Mouse (Mus musculus) CD4-positive, CD25-positive, alpha-beta regulatory T cell, adult 4 months (primary cell): Measurements from ENCODE around the gene Cfd. TPM values are rescaled to one million over a fixed set of nuclear protein-coding genes. Genes with fewer than 3 reads are reported as not detected.

Source experiments
- ATAC-seq: one replicate; pipeline ENCODE4 v1.8.0; 2017
- polyA plus RNA-seq, 2 experiments: library from polyadenylated mRNA; unstranded; fragments of 100-300 nt; shearing (Covaris generic); gene quantifications; one replicate each; pipeline ENCODE4 v1.2.1; 2017

Cfd gene
- polyA plus RNA-seq, 2 experiments from 2014 or later = not detected

- no peak for ATAC-seq
Measured at GRCm38 (mm10) chr10:79934272-79934721, 43.6 kb downstream of the Cfd start.

- ATAC-seq = no peak
Measured at GRCm38 (mm10) chr10:79934794-79935569, 44.3 kb downstream of the Cfd start.

GRCm38 (mm10) chr10:79936284-79936910 lies 45.7 kb downstream of the Cfd start:
- no peak for ATAC-seq

DNA sequence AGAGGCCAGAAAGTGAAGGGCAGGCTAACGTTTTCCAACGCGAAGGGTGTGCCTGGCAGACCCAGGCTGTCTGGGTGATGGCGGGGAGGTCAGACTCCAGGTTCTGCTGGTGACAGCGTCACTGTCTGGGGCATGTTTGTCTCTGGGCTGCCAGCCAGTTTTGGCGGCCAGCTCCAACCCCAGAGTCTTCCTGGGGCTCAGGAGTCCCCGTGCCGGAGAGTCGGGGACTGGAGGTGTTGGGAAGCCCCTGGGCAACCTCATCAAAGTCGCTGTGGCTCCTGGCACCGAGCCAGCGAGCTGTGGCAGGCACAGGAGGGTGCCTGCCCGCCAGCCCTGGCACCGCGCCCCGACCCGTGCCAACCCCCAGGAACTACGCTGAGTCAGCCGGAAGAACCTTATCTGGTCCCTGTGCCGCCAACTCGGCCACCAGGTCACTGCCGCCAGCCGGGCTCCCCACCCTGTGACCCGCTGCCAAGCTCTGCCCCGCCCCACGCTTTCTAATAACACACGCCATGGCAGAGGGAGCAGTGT lies 46.3 kb downstream of the Cfd start:
- peak; percentile 90 for ATAC-seq

DNA sequence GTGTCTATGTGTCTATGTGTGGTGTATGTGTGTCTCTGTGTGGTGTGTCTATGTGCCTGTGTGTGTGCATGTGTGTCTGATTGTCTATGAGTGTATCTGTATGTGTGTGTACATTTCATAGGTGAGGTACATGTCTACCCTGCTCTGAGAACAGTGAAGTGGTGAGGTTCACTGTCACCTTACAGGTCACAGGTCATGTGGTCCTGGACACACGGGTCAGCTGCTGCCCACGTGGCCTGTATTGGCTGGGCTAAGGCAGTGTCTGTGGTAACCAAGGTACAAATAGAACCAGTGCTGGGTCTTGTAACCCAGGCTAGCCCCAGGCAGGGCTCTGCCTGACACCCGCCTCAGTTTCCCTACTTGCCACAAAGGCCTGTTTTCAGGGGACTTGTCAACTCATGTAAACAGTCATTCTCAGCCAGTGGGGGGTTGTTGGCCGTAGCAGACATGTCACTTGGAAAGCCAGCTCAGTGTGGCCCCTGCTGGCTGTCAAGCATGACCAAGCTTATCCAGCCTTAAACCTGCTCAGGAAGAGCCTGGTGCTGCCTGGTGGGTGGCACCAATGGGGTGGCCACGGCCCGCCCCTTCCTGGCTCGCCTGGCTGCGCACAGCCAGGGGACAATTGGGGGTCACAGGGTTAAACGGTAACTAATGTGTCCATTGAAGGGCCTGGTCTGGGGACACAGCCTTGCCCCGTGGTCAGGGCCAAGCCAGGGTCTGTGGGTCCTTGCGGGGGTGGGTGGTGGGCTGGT lies 47.3 kb downstream of the Cfd start:
- no peak for ATAC-seq

DNA sequence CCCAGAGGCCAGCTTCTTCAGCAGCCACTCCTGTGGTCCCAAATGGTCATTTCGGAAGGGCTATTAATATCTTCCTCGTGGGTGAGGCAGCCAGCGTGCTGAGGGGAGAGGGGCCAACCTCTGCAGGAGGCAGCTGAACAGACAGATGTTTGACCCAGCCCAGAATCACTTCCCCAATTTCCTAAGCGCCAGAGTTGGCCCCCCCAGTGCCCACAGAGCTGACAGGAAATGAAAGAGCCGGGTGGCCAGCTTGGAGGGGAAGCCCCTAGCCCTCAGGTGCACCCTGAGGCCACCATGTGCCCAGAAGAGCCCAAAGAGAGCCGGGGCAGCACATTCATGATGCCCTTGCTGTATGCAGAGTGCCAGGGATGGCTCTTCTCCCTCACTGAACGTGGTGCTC lies 50.1 kb downstream of the Cfd start:
- ATAC-seq = no peak

Other genes starting within 250 kb of the Cfd start
- not detected for gene Odf3l2, start 245.1 kb upstream of the Cfd start, polyA plus RNA-seq
- gene Madcam1, start 226.3 kb upstream of the Cfd start, polyA plus RNA-seq = under 1 TPM; 0.23 to 0.73 TPM
- 10 to 100 TPM; 16.6 to 19.5 TPM for gene Tpgs1, start 221.5 kb upstream of the Cfd start, polyA plus RNA-seq
- gene Cdc34, start 208.7 kb upstream of the Cfd start, polyA plus RNA-seq = 10 to 100 TPM; 20.8 to 27.3 TPM
- gene Gzmm, start 201.8 kb upstream of the Cfd start, polyA plus RNA-seq = 1 to 10 TPM in 1 of 2 experiments, under 1 TPM in 1; 0.49 to 1.1 TPM
- gene Bsg, start 186.4 kb upstream of the Cfd start, polyA plus RNA-seq = 100 to 1,000 TPM; 127 to 129 TPM
- not detected for gene Hcn2, start 174.2 kb upstream of the Cfd start, polyA plus RNA-seq
- 10 to 100 TPM; 18.0 to 23.4 TPM for gene Polrmt, start 144.3 kb upstream of the Cfd start, polyA plus RNA-seq
- not detected for gene Fgf22, start 135.8 kb upstream of the Cfd start, polyA plus RNA-seq
- gene Rnf126, start 123.9 kb upstream of the Cfd start, polyA plus RNA-seq = 1 to 10 TPM; 3.4 to 3.5 TPM
- gene Fstl3, start 113.6 kb upstream of the Cfd start, polyA plus RNA-seq = under 1 TPM in 1 of 2 experiments, not detected in 1; 0.53 TPM
- not detected for gene Prss57, start 99.9 kb upstream of the Cfd start, polyA plus RNA-seq
- under 1 TPM in 1 of 2 experiments, not detected in 1; 0.23 TPM for gene Palm, start 97.3 kb upstream of the Cfd start, polyA plus RNA-seq
- under 1 TPM in 1 of 2 experiments, not detected in 1; 0.27 TPM for gene Misp, start 69.9 kb upstream of the Cfd start, polyA plus RNA-seq
- 100 to 1,000 TPM; 103 to 274 TPM for gene Ptbp1, start 36.4 kb upstream of the Cfd start, polyA plus RNA-seq
- not detected for gene Prtn3, start 16.4 kb upstream of the Cfd start, polyA plus RNA-seq
- 1 to 10 TPM; 2.1 to 4.5 TPM for gene Plppr3, start 16.2 kb upstream of the Cfd start, polyA plus RNA-seq
- not detected for gene Elane, start 4.6 kb upstream of the Cfd start, polyA plus RNA-seq
- gene Med16, start 18.1 kb downstream of the Cfd start, polyA plus RNA-seq = 1 to 10 TPM; 5.0 to 7.7 TPM
- not detected for gene Gm26602, start 20.0 kb downstream of the Cfd start, polyA plus RNA-seq
- gene Kiss1r, start 26.1 kb downstream of the Cfd start, polyA plus RNA-seq = under 1 TPM in 1 of 2 experiments, not detected in 1; 0.09 TPM
- gene R3hdm4, start 30.4 kb downstream of the Cfd start, polyA plus RNA-seq = 100 to 1,000 TPM in 1 of 2 experiments, 10 to 100 TPM in 1; 93.5 to 104 TPM
- 1 to 10 TPM; 2.7 to 3.3 TPM for gene Arid3a, start 36.2 kb downstream of the Cfd start, polyA plus RNA-seq
- gene Wdr18, start 69.3 kb downstream of the Cfd start, polyA plus RNA-seq = 10 to 100 TPM; 65.1 to 77.5 TPM
- gene Grin3b, start 79.9 kb downstream of the Cfd start, polyA plus RNA-seq = under 1 TPM in 1 of 2 experiments, not detected in 1; 0.58 TPM
- gene Tmem259, start 93.5 kb downstream of the Cfd start, polyA plus RNA-seq = 1 to 10 TPM; 1.2 to 2.5 TPM
- gene Cnn2, start 97.7 kb downstream of the Cfd start, polyA plus RNA-seq = 100 to 1,000 TPM; 904 to 969 TPM
- 10 to 100 TPM; 11.4 to 16.4 TPM for gene Abca7, start 105.6 kb downstream of the Cfd start, polyA plus RNA-seq
- 100 to 1,000 TPM; 233 to 369 TPM for gene Arhgap45, start 125.8 kb downstream of the Cfd start, polyA plus RNA-seq
- 100 to 1,000 TPM; 194 to 220 TPM for gene Polr2e, start 148.9 kb downstream of the Cfd start, polyA plus RNA-seq
- gene Gpx4, start 156.3 kb downstream of the Cfd start, polyA plus RNA-seq = 100 to 1,000 TPM; 450 to 480 TPM
- gene Sbno2, start 214.7 kb downstream of the Cfd start, polyA plus RNA-seq = 10 to 100 TPM; 28.4 to 54.8 TPM
- gene Stk11, start 224.9 kb downstream of the Cfd start, polyA plus RNA-seq = 10 to 100 TPM; 19.2 to 30.7 TPM
- 100 to 1,000 TPM; 303 to 370 TPM for gene Atp5d, start 247.8 kb downstream of the Cfd start, polyA plus RNA-seq
- 1 to 10 TPM; 1.3 to 1.4 TPM for gene Cbarp, start 250.0 kb downstream of the Cfd start, polyA plus RNA-seq